Mouse (Mus musculus): Measurements from ENCODE around the gene Adgrl3. TPM values are rescaled to one million over a fixed set of nuclear protein-coding genes. Genes with fewer than 3 reads are reported as not detected.

The Adgrl3 gene
- polyA plus RNA-seq, 1 experiment from 2014 or later: 5.5 TPM

DNA sequence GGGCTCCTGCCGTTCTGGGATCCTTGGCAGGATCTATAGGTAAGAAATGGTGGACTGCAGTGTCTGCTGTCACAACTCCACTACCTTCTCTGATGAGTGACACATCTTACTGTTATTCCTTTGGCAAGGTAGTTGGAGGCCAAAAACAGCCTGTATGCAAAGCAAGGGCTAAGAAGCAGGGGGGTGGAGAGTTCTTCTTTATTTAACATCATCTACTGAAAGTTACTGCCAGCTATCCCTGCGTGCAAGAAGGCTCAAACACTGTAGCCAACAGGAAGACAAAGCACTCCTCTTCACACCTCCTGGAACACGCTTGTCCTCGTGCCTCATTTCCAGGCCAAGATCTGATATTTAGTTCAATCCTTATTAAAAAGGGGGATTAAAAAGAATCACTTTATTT is 26.2 kb downstream of the Adgrl3 start:
- TF ChIP-seq EP300 (optimal IDR thresholded peaks at IDR 0.05): no peak
- Histone ChIP-seq H3K4me2 (replicated peaks; ENCODE audit: low read depth) (no peak overlapping the region), H3K27ac (replicated peaks) (no peak overlapping the region), H3K4me3 (ENCODE audit: low read depth, low read length) (no peak overlapping the region), H3K4me1 (replicated peaks; ENCODE audit: control insufficient read depth, insufficient read depth) (no peaks in the 10 kb centered on the region), H3K9me3 (ENCODE audit: control insufficient read depth, low read length) (no peaks in the 10 kb centered on the region), H3K36me3 (ENCODE audit: control insufficient read depth, insufficient read depth, low read length) (no peaks in the 10 kb centered on the region), H3K27me3 (ENCODE audit: control insufficient read depth, insufficient read depth, low read length) (no peaks in the 10 kb centered on the region), H3K9ac (ENCODE audit: low read length) (no peak overlapping the region)
- ATAC-seq (ENCODE audit: low FRiP score, low TSS enrichment) (no peak), DNase-seq (ENCODE audit: low spot score) (no peak)
- WGBS: 85% methylated on average over 4 of the region's 4 CpGs

DNA sequence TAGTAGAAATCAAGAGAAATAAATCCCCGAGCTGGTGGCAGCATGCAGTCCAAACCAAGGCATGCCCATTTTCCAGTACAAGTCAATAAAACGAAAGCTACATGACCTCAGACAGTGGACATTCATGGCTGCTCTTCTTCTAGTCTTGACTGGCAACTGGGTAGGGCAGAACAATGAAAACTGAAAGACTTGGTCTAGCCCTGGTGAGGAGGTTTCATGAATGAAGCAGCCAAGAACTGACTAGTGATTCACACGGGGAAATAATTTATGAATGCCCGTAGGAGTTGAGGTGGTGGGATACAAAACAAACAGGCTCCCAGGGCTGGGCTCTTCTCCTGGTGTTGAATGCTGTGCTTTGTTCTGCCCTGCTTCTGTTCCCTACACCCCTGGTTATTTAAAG is 34.7 kb downstream of the Adgrl3 start:
- WGBS: 65% methylated on average over 4 of the region's 4 CpGs

DNA sequence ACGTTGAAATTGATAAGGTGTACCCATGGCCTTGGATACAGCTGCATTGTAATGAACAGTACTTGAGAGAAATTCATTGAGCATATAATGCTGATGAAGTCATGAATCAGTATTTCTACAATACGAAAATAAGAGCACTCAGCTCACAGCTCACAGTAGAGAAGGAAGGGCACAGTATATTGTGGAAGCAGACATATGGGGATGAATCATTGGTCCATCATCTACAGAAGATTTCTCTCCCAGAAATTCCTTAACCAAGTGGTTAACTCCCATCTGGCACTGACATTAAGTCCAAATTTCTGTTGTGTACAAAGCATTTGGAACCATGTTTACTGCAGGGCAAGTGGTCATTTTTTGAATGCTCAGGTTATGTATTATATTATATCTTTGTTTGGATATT is 35.3 kb downstream of the Adgrl3 start:
- Histone ChIP-seq H3K4me3 (ENCODE audit: low read depth, low read length) (no peak overlapping the region), H3K27me3 (ENCODE audit: control insufficient read depth, insufficient read depth, low read length) (no peaks in the 10 kb centered on the region), H3K36me3 (ENCODE audit: control insufficient read depth, insufficient read depth, low read length) (no peaks in the 10 kb centered on the region), H3K9me3 (ENCODE audit: control insufficient read depth, low read length) (no peaks in the 10 kb centered on the region), H3K4me2 (replicated peaks; ENCODE audit: low read depth) (no peak overlapping the region), H3K27ac (replicated peaks) (no peak overlapping the region), H3K4me1 (replicated peaks; ENCODE audit: control insufficient read depth, insufficient read depth) (no peaks in the 10 kb centered on the region), H3K9ac (ENCODE audit: low read length) (no peak overlapping the region)
- no peak for DNase-seq (ENCODE audit: low spot score)
- no peak for ATAC-seq (ENCODE audit: low FRiP score, low TSS enrichment)
- WGBS: 63% methylated on average over 2 of the region's 2 CpGs
- TF ChIP-seq EP300 (optimal IDR thresholded peaks at IDR 0.05): no peak
- TF ChIP-seq CTCF (IDR thresholded peaks at IDR 0.05; ENCODE audit: low read depth): no peak

More for the DNA sequence above, 34.7 kb downstream of the Adgrl3 start:
- Histone ChIP-seq H3K9ac (ENCODE audit: low read length) (no peak overlapping the region), H3K27me3 (ENCODE audit: control insufficient read depth, insufficient read depth, low read length) (no peaks in the 10 kb centered on the region), H3K4me3 (ENCODE audit: low read depth, low read length) (no peak overlapping the region), H3K36me3 (ENCODE audit: control insufficient read depth, insufficient read depth, low read length) (no peaks in the 10 kb centered on the region), H3K27ac (replicated peaks) (no peak overlapping the region), H3K9me3 (ENCODE audit: control insufficient read depth, low read length) (no peaks in the 10 kb centered on the region), H3K4me1 (replicated peaks; ENCODE audit: control insufficient read depth, insufficient read depth) (no peaks in the 10 kb centered on the region), H3K4me2 (replicated peaks; ENCODE audit: low read depth) (no peak overlapping the region)
- DNase-seq (ENCODE audit: low spot score) (no peak), ATAC-seq (ENCODE audit: low FRiP score, low TSS enrichment) (no peak)
- TF ChIP-seq CTCF (IDR thresholded peaks at IDR 0.05; ENCODE audit: low read depth) (no peak), EP300 (optimal IDR thresholded peaks at IDR 0.05) (no peak)

DNA sequence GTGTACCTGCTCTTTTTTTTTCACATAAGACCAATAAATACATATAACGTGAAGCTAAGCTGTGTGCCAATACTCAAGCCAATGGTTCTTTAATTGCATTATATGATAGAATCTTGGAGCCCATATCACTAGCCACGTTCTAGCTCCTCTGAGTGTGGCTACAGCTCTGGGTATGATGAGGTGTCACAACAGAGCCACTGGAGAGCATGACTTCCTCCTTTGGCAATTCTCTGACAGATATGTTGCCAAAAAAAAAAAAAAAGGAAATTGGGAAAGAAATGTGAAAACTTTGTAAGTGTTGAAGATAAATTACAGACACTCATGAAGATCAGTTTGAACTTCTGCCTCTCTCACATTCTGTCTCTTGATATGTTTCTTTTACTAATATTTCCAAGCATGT is 38.2 kb downstream of the Adgrl3 start:
- Histone ChIP-seq H3K4me2 (replicated peaks; ENCODE audit: low read depth) (no peak overlapping the region), H3K27ac (replicated peaks) (no peak overlapping the region), H3K27me3 (ENCODE audit: control insufficient read depth, insufficient read depth, low read length) (no peaks in the 10 kb centered on the region), H3K9me3 (ENCODE audit: control insufficient read depth, low read length) (no peaks in the 10 kb centered on the region), H3K4me1 (replicated peaks; ENCODE audit: control insufficient read depth, insufficient read depth) (no peaks in the 10 kb centered on the region), H3K4me3 (ENCODE audit: low read depth, low read length) (no peak overlapping the region), H3K36me3 (ENCODE audit: control insufficient read depth, insufficient read depth, low read length) (no peaks in the 10 kb centered on the region), H3K9ac (ENCODE audit: low read length) (no peak overlapping the region)
- DNase-seq (ENCODE audit: low spot score): no peak
- TF ChIP-seq CTCF (IDR thresholded peaks at IDR 0.05; ENCODE audit: low read depth): no peak
- no peak for TF ChIP-seq EP300 (optimal IDR thresholded peaks at IDR 0.05)
- 93% methylated on average over 2 of the region's 2 CpGs for WGBS
- ATAC-seq (ENCODE audit: low FRiP score, low TSS enrichment): no peak

GRCm38 (mm10) chr5:81060950-81061349 is 41.0 kb downstream of the Adgrl3 start:
- no peak for ATAC-seq (ENCODE audit: low FRiP score, low TSS enrichment)

GRCm38 (mm10) chr5:81061386-81061785 is 41.4 kb downstream of the Adgrl3 start:
- TF ChIP-seq CTCF (IDR thresholded peaks at IDR 0.05; ENCODE audit: low read depth) (no peak), EP300 (optimal IDR thresholded peaks at IDR 0.05) (no peak)
- H3K27me3 ChIP-seq (ENCODE audit: control insufficient read depth, insufficient read depth, low read length): no peaks in the 10 kb centered on the region
- ATAC-seq (ENCODE audit: low FRiP score, low TSS enrichment): no peak
- no peak overlapping the region for H3K27ac ChIP-seq (replicated peaks)
- no peak for DNase-seq (ENCODE audit: low spot score)
- no peak overlapping the region for H3K9ac ChIP-seq (ENCODE audit: low read length)
- H3K4me2 ChIP-seq (replicated peaks; ENCODE audit: low read depth): no peak overlapping the region
- H3K4me1 ChIP-seq (replicated peaks; ENCODE audit: control insufficient read depth, insufficient read depth): no peaks in the 10 kb centered on the region
- H3K4me3 ChIP-seq (ENCODE audit: low read depth, low read length): no peak overlapping the region
- no peaks in the 10 kb centered on the region for H3K36me3 ChIP-seq (ENCODE audit: control insufficient read depth, insufficient read depth, low read length)
- H3K9me3 ChIP-seq (ENCODE audit: control insufficient read depth, low read length): no peaks in the 10 kb centered on the region

More at GRCm38 (mm10) chr5:81060950-81061349, 41.0 kb downstream of the Adgrl3 start:
- H3K9me3 ChIP-seq (ENCODE audit: control insufficient read depth, low read length): no peaks in the 10 kb centered on the region
- DNase-seq (ENCODE audit: low spot score): no peak
- 79% methylated on average over 2 of the region's 2 CpGs for WGBS
- H3K4me1 ChIP-seq (replicated peaks; ENCODE audit: control insufficient read depth, insufficient read depth): no peaks in the 10 kb centered on the region
- no peaks in the 10 kb centered on the region for H3K27me3 ChIP-seq (ENCODE audit: control insufficient read depth, insufficient read depth, low read length)
- H3K9ac ChIP-seq (ENCODE audit: low read length): no peak overlapping the region
- no peaks in the 10 kb centered on the region for H3K36me3 ChIP-seq (ENCODE audit: control insufficient read depth, insufficient read depth, low read length)
- H3K27ac ChIP-seq (replicated peaks): no peak overlapping the region
- no peak for TF ChIP-seq CTCF (IDR thresholded peaks at IDR 0.05; ENCODE audit: low read depth)
- TF ChIP-seq EP300 (optimal IDR thresholded peaks at IDR 0.05): no peak
- H3K4me3 ChIP-seq (ENCODE audit: low read depth, low read length): no peak overlapping the region
- H3K4me2 ChIP-seq (replicated peaks; ENCODE audit: low read depth): no peak overlapping the region

Data from stomach, postnatal 0 days (tissue).